Mouse (Mus musculus) stomach, embryonic 16.5 days (tissue): ENCODE results near the gene Polr1e. TPM values are rescaled to one million over a fixed set of nuclear protein-coding genes. Genes with fewer than 3 reads are reported as not detected.

ENCODE experiments used
- ATAC-seq: fragments of 200-750 bp; cut with Nextera tagmentation; 2 replicates; pipeline ENCODE4 v1.8.0; 2017; ENCODE audit warnings: moderate number of reproducible peaks, moderate TSS enrichment; ENCODE audit not compliant: insufficient read depth, low FRiP score
- H3K27ac ChIP-seq: fragments of 300-500 bp; sonication (generic); 2 replicates; pipeline ENCODE4 v1.5.1; 2014; ENCODE audit warnings: low read length
- H3K27me3 ChIP-seq: fragments of 300-500 bp; sonication (generic); 2 replicates; pipeline ENCODE4 v1.6.1; 2014; ENCODE audit warnings: low read length, control low read depth, mixed read lengths; ENCODE audit not compliant: control insufficient read depth, insufficient read depth
- H3K36me3 ChIP-seq: fragments of 300-500 bp; sonication (generic); 2 replicates; pipeline ENCODE4 v1.6.1; 2014; ENCODE audit warnings: low read length; ENCODE audit not compliant: control insufficient read depth, insufficient read depth
- H3K4me1 ChIP-seq: fragments of 300-500 bp; sonication (generic); 2 replicates; pipeline ENCODE4 v1.6.1; 2014; ENCODE audit warnings: low read length, control low read depth, mixed read lengths; ENCODE audit not compliant: control insufficient read depth, insufficient read depth
- H3K4me2 ChIP-seq: fragments of 300-500 bp; sonication (generic); 2 replicates; pipeline ENCODE4 v1.6.1; 2014; ENCODE audit warnings: low read depth, low read length, mixed read lengths
- H3K4me3 ChIP-seq: fragments of 300-500 bp; sonication (generic); replicated peaks from 2 replicates; pipeline ENCODE4 v1.5.1; 2014; ENCODE audit warnings: mild to moderate bottlenecking, low read length
- H3K9ac ChIP-seq: fragments of 300-500 bp; sonication (generic); 2 replicates; pipeline ENCODE4 v1.6.1; 2014; ENCODE audit warnings: low read length
- H3K9me3 ChIP-seq: fragments of 300-500 bp; sonication (generic); replicated peaks from 2 replicates; pipeline ENCODE4 v1.6.1; 2016; ENCODE audit warnings: low read length, control low read depth; ENCODE audit not compliant: control insufficient read depth
- WGBS: fragments of 180-500 bp; shearing (Covaris S2); extraction: QIAGEN DNeasy Blood & Tissue Kit; methylation state at CpG from one replicate; pipeline ENCODE4 v1.1.7; 2014; 5-methylcytosine and 5-hydroxymethylcytosine counted together
- polyA plus RNA-seq: library from polyadenylated mRNA; unstranded; fragments of >200 nt; fragmentation: Nextera tagmentation; extraction: Ambion mirVana; gene quantifications from 2 replicates; pipeline ENCODE4 v1.2.1, GENCODE M21; 2015

Polr1e gene
- polyA plus RNA-seq, 1 experiment from 2014 or later: 32.7 TPM

GRCm38 (mm10) chr4:45084021-45084894, 65.9 kb downstream of the Polr1e start, which contains the start of gene Fbxo10:
Gene Fbxo10, minus strand, starts transcription at chr4:45084604.
- H3K9ac ChIP-seq: peak within 1 kb of the TSS; percentile 97
- H3K27ac ChIP-seq: peak within 1 kb of the TSS; percentile 85
- peaks cover 4% of the 10 kb centered on the region; the same call in 1 of the 2 replicates for H3K4me1 ChIP-seq
- H3K27me3 ChIP-seq: no peaks in the 10 kb centered on the region
- H3K4me2 ChIP-seq: peak within 1 kb of the TSS; percentile 84
- ATAC-seq: peak; percentile 96
- H3K9me3 ChIP-seq: no peaks in the 10 kb centered on the region
- H3K4me3 ChIP-seq: peak within 1 kb of the TSS; percentile 93
- WGBS: under 1% methylated on average over 74 of the region's 77 CpGs
- no peaks in the 10 kb centered on the region for H3K36me3 ChIP-seq

DNA sequence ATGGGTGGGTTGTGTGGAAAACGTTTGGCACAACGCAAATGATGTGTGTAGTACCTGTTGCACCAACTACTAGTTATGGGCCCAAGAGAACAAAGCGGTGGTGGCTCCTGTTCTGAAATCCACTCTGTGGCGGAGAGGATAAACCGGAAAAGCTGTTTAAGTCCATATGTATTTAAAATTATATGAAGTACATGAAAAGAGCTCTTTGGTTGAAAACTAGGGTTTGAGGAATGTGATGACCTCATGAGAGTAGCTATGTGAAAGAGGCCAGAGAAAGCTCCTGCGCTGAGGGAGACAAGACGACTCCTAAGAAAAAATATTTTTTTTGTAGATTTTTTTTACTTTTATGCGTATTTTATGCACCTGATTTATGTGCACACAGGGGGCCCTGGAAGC, 66.5 kb downstream of the Polr1e start:
- H3K27me3 ChIP-seq: no peaks in the 10 kb centered on the region
- ATAC-seq: peak; percentile 5; the same call in 1 of the 2 replicates
- peak overlapping the region; percentile 84 for H3K4me2 ChIP-seq
- H3K4me3 ChIP-seq: peak overlapping the region; percentile 93
- no peaks in the 10 kb centered on the region for H3K36me3 ChIP-seq
- H3K9me3 ChIP-seq: no peaks in the 10 kb centered on the region
- peaks cover 4% of the 10 kb centered on the region; the same call in 1 of the 2 replicates for H3K4me1 ChIP-seq
- H3K9ac ChIP-seq: peak overlapping the region; percentile 31; the same call in 1 of the 2 replicates
- 28% methylated on average over 8 of the region's 8 CpGs for WGBS
- H3K27ac ChIP-seq: peak overlapping the region; percentile 34

Other genes with a start within 250 kb of the Polr1e start
- 72.0 and 74.2 TPM in 2 replicates for gene Grhpr, start 37.2 kb upstream of the Polr1e start, polyA plus RNA-seq
- 17.6 and 17.7 TPM in 2 replicates for gene Zbtb5, start 6.2 kb upstream of the Polr1e start, polyA plus RNA-seq
- gene Fbxo10, start 66.0 kb downstream of the Polr1e start, polyA plus RNA-seq: 13.3 and 13.8 TPM in 2 replicates
- gene Tomm5, start 89.5 kb downstream of the Polr1e start, polyA plus RNA-seq: 220 and 253 TPM in 2 replicates
- 0.95 and 1.6 TPM in 2 replicates for gene Frmpd1, start 166.3 kb downstream of the Polr1e start, polyA plus RNA-seq